Mouse (Mus musculus) ovary, postnatal 10 days (tissue): ENCODE measurements around the gene Piezo1.
"Not testable (repeated sequence)": the region's sequence is repeated elsewhere in the genome, so short reads cannot be mapped to it uniquely, and the experiment has no call there.

ENCODE experiments used
- DNase-seq: peaks from one replicate; pipeline ENCODE4 v3.0.0; 2022; ENCODE audit warnings: low spot score

The Piezo1 gene

GRCm38 (mm10) chr8:122551265-122552051 is at the start of gene Piezo1:
Gene Piezo1, minus strand, starts transcription at chr8:122551329.
- peak; percentile 90 for DNase-seq

GRCm38 (mm10) chr8:122600666-122601065 is 49.5 kb upstream of the Piezo1 start:
- no peak for DNase-seq

- no peak for DNase-seq
Observed at GRCm38 (mm10) chr8:122596031-122596430, 44.9 kb upstream of the Piezo1 start.

GRCm38 (mm10) chr8:122593783-122594507 is 42.8 kb upstream of the Piezo1 start:
- DNase-seq = no peak

GRCm38 (mm10) chr8:122593240-122593639 is 42.1 kb upstream of the Piezo1 start:
- DNase-seq = no peak

- no peak for DNase-seq
Observed at GRCm38 (mm10) chr8:122586749-122587148, 35.6 kb upstream of the Piezo1 start.

- DNase-seq = no peak
Observed at GRCm38 (mm10) chr8:122586171-122586570, 35.0 kb upstream of the Piezo1 start.

- DNase-seq = no peak
Observed at GRCm38 (mm10) chr8:122585411-122585891, 34.3 kb upstream of the Piezo1 start.

GRCm38 (mm10) chr8:122584981-122585380 is 33.9 kb upstream of the Piezo1 start:
- no peak for DNase-seq

- DNase-seq = no peak
Observed at GRCm38 (mm10) chr8:122580926-122581325, 29.8 kb upstream of the Piezo1 start.

GRCm38 (mm10) chr8:122579196-122579595 is 28.1 kb upstream of the Piezo1 start:
- no peak for DNase-seq

GRCm38 (mm10) chr8:122577116-122577515 is 26.0 kb upstream of the Piezo1 start:
- DNase-seq = no peak

- peak; percentile 83 for DNase-seq
Observed at GRCm38 (mm10) chr8:122576648-122577022, 25.5 kb upstream of the Piezo1 start, which contains the start of gene Aprt. Gene Aprt, minus strand, starts transcription at chr8:122576909.

- no peak for DNase-seq
Observed at GRCm38 (mm10) chr8:122575735-122576647, 24.9 kb upstream of the Piezo1 start.

GRCm38 (mm10) chr8:122575286-122575685 is 24.2 kb upstream of the Piezo1 start:
- no peak for DNase-seq

- no peak for DNase-seq
Observed at GRCm38 (mm10) chr8:122574667-122575251, 23.6 kb upstream of the Piezo1 start.

- DNase-seq = no peak
Observed at GRCm38 (mm10) chr8:122574264-122574663, 23.1 kb upstream of the Piezo1 start.

- no peak for DNase-seq
Observed at GRCm38 (mm10) chr8:122573577-122573976, 22.4 kb upstream of the Piezo1 start.

- DNase-seq = not testable (repeated sequence)
Observed at GRCm38 (mm10) chr8:122573176-122573575, 22.0 kb upstream of the Piezo1 start.

GRCm38 (mm10) chr8:122572751-122573150 is 21.6 kb upstream of the Piezo1 start:
- no peak for DNase-seq

GRCm38 (mm10) chr8:122571750-122572267 is 20.7 kb upstream of the Piezo1 start:
- no peak for DNase-seq
